Mouse (Mus musculus): ENCODE results near the gene Tmem107.

Tmem107 gene

GRCm38 (mm10) chr11:69059975-69060411 is 10.6 kb upstream of the Tmem107 start:
- DNase-seq = peak; percentile 59

DNA sequence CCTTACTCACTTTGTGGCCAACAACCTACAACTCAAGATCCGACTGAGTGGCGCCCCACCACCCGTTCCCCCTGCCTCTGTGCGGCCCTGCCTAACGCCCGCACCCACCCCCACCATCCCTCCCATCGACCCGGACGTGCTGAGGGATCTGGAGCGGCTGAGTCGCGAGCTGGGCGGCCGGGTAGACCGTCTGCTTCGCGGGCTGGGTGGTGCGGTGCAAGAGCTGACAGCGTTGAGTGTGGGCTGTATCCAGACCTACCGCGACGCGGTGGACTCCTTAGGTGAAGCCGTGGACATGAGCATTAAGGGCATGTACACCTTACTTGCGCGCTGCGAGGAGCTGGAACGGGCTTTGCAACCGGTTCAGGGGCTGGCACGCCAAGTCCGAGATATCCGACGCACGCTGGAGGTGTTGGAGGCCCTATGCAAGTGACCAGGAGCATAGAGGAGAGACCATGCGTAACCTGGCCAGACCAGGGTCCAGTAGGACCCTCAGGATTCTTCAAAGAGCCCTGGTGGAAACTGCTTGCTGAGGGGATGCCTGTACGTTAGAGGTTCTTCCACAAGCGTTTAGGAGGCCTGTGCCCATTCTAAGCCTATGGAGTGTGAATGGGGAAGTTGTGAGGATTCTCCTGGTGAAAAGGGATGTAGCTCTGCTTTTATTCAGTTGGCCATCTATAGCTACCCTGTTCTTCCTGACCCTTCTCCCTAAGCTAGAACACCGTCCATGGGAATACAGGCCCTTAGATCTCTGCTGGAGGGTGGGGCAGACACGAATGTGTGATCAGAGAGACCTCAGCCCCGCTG is 10.0 kb upstream of the Tmem107 start:
- DNase-seq = peak; percentile 43

- no peak for DNase-seq
Measured at GRCm38 (mm10) chr11:69061255-69061912, 9.2 kb upstream of the Tmem107 start.

DNA sequence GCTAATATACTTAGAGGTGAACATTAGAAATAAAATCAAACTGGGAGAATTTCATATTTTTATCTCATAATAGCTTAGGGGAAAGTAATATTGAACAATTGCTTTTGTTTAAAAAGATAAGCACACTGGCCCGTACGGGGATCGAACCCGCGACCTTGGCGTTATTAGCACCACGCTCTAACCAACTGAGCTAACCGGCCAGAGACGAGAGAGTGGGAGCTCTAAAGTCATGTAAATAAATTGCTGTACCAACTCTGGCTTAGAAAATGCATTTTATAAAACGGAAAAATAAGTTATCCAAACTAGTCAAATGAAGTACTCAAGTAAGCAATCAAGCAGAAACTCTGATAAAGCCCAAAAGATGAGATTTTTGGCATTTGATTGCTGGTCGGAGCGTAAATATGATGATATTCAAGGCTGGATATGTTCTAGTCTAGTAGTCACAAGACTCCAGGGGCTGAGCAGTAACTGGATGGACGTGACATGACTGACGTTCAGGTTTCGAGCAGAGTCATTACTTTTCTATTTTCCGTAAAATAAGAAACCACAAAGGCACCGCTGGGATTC is 8.3 kb upstream of the Tmem107 start:
- peak; percentile 73 for DNase-seq

DNA sequence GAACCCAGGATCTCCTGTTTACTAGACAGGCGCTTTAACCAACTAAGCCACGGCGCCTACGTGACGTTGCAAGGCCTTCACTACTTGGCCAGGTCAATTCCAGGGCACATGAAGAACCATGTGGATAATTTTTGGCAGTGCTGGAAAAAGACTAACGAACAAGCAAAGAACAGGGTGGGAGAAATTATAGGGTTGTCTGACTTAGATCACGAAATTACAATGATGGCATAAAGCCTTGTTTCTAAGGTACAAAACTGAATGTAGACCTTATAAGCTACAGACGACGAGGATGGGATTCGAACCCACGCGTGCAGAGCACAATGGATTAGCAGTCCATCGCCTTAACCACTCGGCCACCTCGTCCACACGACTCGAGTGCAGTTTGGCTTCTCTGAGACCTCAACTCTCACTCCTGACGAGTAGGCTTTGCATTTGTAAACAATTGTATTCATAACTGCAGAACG is 7.8 kb upstream of the Tmem107 start:
- DNase-seq = peak; percentile 94

- peak; percentile 97 for DNase-seq
Measured at GRCm38 (mm10) chr11:69063413-69064201, 7.0 kb upstream of the Tmem107 start.

DNA sequence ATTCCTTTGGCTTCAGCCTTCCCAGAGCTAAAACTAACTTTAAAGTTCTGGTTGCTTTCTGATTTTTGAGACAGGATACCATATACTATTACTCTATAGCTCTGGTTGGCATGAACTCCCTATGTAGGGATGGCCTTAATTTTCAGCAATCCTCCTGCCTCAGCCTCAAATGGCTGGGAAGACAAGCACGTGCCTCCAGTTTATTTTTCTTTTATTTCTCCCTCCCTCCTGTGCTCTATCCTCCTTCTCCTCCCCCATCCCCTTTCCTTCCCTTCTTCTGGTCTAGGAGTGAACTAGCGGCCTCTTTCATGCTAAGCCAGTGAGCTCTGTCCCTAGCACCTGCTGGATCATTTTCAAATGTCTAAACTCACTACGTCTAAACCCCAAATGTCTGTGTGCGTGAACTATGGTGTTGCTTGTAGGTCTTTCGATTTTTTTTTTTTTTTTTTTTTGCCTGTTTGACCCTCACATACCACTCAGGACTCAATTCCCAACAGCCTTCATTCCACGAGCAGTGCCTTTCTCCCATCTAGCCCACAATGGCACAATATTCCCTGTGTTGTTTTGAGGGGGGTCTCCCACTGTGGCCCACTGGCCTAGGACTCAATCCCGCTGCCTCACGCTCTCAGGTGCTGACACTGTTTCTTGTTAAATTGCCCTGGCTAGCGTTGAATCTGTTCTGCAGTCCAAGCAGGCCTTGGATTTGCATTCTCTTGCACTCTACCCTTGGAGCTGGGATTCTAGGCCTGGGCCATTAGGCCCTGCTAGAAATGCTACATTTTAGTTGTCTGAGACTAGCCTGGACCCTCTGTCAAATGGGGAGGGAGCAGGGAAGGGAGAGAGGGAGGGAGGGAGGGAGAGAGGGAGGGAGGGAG is 6.1 kb upstream of the Tmem107 start:
- DNase-seq = no peak

- no peak for DNase-seq
Measured at GRCm38 (mm10) chr11:69065394-69065925, 5.1 kb upstream of the Tmem107 start.

- DNase-seq = peak; percentile 33
Measured at GRCm38 (mm10) chr11:69066163-69066861, 4.3 kb upstream of the Tmem107 start.

DNA sequence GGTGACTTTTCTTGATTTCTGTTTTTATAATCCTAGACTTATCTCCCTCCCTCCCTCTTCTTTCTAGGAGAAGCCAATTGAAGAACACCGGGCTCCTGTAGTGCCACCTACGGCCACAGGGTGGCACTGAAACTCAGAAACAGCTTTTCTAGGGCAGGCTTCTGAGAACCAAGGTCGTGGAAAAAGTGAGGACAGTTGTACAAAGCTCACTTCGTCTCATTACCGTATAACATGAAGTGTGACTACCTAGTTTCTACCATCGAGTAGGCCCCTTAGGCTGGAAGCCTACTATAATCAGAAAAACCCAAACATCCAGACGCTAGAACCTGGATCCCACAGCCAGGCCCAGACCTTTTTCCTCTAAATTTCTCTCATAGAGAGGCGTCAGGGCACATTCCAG is 3.6 kb upstream of the Tmem107 start:
- peak; percentile 83 for DNase-seq

DNA sequence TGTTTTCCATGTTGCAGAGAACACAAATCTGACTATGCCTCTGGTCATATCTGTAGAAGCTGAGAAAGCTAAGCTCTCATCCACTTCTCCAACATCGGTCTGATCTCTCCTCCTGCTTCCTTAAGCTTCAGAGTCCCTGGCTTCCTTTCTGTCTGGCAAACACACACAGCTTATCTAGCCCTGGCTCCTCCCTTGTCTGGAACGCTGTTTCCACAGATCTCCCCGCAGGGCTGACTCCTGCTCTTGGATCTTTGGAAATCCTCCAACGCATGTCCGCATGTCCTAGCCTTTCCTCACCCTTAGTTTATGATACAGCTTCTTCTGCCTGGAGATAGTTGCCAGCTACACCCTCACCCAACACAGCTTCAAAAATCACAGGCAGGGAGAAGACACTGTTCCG is 3.0 kb upstream of the Tmem107 start:
- DNase-seq = no peak

DNA sequence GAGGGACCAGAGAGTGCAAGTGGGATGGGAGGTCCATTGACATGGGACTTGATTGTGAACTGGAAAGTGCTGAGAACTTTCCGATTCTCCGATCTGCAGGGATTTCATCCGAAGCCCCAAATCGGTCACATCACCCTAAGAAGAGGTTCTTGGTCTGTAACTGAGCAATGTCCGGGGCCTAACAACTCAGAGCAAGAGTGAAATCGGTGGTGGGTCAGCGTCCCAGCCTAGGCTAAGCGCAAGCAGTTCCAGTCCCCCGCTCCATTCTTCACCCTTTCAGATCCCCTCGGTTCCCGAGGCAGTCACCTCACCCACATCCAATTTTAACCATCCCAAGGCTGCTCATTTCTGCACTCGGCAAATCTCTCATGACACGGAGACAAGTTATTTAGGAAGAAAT is 513 bp upstream of the Tmem107 start:
- no peak for DNase-seq

- no peak for DNase-seq
Measured at GRCm38 (mm10) chr11:69071262-69071661, 656 bp downstream of the Tmem107 start.

GRCm38 (mm10) chr11:69072234-69072633 is 1.6 kb downstream of the Tmem107 start:
- no peak for DNase-seq

DNA sequence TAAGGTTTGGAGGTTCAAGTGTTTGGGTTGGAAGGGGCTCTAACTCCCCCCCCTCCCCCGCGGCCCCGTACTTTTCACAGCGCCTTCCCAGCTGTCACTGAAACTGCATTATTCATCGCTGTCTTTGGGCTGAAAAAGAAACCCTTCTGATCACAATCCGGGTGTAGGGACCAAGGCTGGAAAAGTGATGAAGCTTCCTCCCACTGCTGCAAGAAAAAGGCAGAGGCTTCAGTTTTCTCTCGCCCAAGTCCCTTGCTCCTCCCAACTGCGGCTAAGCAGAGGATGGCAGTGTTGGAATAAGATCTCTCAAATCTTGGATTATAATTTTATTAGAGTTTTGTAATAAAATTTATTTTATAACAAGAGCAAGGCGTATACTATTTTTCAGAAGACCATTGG is 2.1 kb downstream of the Tmem107 start:
- no peak for DNase-seq

GRCm38 (mm10) chr11:69073065-69073888 is 2.7 kb downstream of the Tmem107 start:
- peak; percentile 72 for DNase-seq

DNA sequence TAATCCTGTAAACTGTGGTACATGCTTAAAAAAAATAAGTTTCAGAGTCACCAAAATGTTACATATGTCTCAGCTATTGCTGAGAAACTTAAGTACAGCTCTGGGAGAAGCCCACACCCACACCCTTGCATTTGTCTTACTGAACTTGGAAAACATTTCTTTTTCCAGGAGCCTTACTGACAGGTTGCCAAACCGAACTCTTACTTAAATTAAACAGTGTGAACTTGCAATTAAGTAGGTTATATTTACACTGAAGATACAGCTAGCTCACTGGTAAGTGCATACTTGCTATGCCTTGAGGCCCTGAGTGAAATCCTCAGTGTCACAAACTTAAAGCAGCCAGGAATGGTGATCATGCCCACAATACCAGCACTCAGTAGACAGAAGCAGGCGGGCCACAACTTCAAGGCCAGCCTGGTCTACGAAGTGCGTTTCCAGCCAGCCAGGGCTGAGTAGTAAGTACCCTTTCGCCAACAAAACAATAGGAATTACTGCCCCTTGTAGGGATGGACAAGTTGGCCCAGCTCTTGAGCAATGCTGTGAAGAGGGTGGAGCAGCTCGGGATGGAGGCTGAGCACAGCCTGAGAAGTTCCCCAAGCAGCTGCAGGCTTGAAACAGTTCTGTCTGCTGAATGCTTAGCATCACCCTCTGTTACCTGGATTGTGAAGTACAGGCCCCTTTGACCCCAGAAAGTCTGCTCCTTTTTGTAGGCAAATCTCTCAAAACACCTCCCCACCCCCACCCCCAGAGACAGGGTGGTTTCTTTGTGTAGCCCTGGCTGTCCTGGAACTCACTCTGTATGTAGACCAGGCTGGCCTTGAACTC is 3.6 kb downstream of the Tmem107 start:
- no peak for DNase-seq

- no peak for DNase-seq
Measured at GRCm38 (mm10) chr11:69074776-69075069, 4.1 kb downstream of the Tmem107 start.

DNA sequence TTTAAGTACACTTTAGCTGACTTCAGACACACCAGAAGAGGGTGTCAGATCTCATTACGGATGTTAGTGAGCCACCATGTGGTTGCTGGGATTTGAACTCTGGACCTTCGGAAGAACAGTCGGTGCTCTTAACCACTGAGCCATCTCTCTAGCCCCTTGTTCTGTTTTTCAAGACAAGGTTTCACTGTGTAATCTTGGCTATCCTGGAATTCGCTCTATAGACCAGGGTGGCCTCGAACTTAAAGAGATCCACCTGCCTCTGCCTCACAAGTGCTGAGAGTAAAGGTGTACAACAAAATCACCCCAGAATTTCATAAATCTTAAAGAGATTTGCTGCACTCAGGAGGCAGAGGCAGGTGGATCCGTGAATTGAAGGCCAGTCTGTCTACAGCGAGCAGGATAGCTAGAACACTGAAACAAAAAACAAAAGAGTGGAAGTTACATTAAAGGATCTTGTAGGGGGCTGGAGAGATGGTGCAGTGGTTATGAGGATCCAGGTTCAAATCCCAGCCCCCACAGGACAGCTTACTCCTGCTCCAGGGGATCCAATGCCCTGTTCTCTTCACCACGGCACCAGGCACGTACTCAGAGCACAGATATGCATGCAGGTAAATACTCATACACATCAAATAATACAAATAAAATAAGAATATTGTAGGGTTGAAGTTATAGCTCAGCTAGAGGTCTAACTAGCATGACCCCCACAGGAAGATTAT is 5.3 kb downstream of the Tmem107 start:
- DNase-seq = no peak

Data from right cerebral cortex, postnatal 4 days (tissue).